Mouse (Mus musculus): ENCODE data around the gene Tssk2. TPM values are rescaled to one million over a fixed set of nuclear protein-coding genes. Genes with fewer than 3 reads are reported as not detected.

The Tssk2 gene
- total RNA-seq (2015; ENCODE audit: low replicate concordance) (not detected in 2 replicates), total RNA-seq (2017; ENCODE audit: low replicate concordance) (not detected in 2 replicates)

- ATAC-seq (replicated peaks; ENCODE audit: low FRiP score, poor library complexity, severe bottlenecking): no peak
These were observed at the start of gene Tssk2, which contains the start of gene Dgcr2 for GRCm38 (mm10) chr16:17898462-17898861. Gene Tssk2, plus strand, starts transcription at chr16:17898637. Gene Dgcr2, minus strand, starts transcription at chr16:17898562.

- peak; percentile 59; the same call in 1 of the 2 replicates for ATAC-seq (replicated peaks; ENCODE audit: low FRiP score, poor library complexity, severe bottlenecking)
These were observed 49.5 kb upstream of the Tssk2 start for GRCm38 (mm10) chr16:17848928-17849327.

GRCm38 (mm10) chr16:17849486-17849885 is 49.0 kb upstream of the Tssk2 start:
- ATAC-seq (replicated peaks; ENCODE audit: low FRiP score, poor library complexity, severe bottlenecking): no peak

- ATAC-seq (replicated peaks; ENCODE audit: low FRiP score, poor library complexity, severe bottlenecking): no peak
These were observed 47.1 kb upstream of the Tssk2 start for GRCm38 (mm10) chr16:17851331-17851730.

GRCm38 (mm10) chr16:17851860-17852259 is 46.6 kb upstream of the Tssk2 start:
- no peak for ATAC-seq (replicated peaks; ENCODE audit: low FRiP score, poor library complexity, severe bottlenecking)

- ATAC-seq (replicated peaks; ENCODE audit: low FRiP score, poor library complexity, severe bottlenecking): no peak
These were observed 45.2 kb upstream of the Tssk2 start for GRCm38 (mm10) chr16:17853263-17853662.

GRCm38 (mm10) chr16:17857157-17857556 is 41.3 kb upstream of the Tssk2 start:
- no peak for ATAC-seq (replicated peaks; ENCODE audit: low FRiP score, poor library complexity, severe bottlenecking)

- no peak for ATAC-seq (replicated peaks; ENCODE audit: low FRiP score, poor library complexity, severe bottlenecking)
These were observed 39.8 kb upstream of the Tssk2 start for GRCm38 (mm10) chr16:17858592-17858991.

- no peak for ATAC-seq (replicated peaks; ENCODE audit: low FRiP score, poor library complexity, severe bottlenecking)
These were observed 33.1 kb upstream of the Tssk2 start for GRCm38 (mm10) chr16:17865293-17865692.

GRCm38 (mm10) chr16:17865770-17866169 is 32.7 kb upstream of the Tssk2 start:
- ATAC-seq (replicated peaks; ENCODE audit: low FRiP score, poor library complexity, severe bottlenecking): no peak

GRCm38 (mm10) chr16:17871248-17871647 is 27.2 kb upstream of the Tssk2 start:
- no peak for ATAC-seq (replicated peaks; ENCODE audit: low FRiP score, poor library complexity, severe bottlenecking)

GRCm38 (mm10) chr16:17872995-17873394 is 25.4 kb upstream of the Tssk2 start:
- ATAC-seq (replicated peaks; ENCODE audit: low FRiP score, poor library complexity, severe bottlenecking): 0 out of 2 replicates have a peak, but pooled peaks have one; percentile 15

GRCm38 (mm10) chr16:17875174-17875573 is 23.3 kb upstream of the Tssk2 start:
- ATAC-seq (replicated peaks; ENCODE audit: low FRiP score, poor library complexity, severe bottlenecking): no peak

GRCm38 (mm10) chr16:17876096-17876495 is 22.3 kb upstream of the Tssk2 start:
- no peak for ATAC-seq (replicated peaks; ENCODE audit: low FRiP score, poor library complexity, severe bottlenecking)

GRCm38 (mm10) chr16:17879571-17879970 is 18.9 kb upstream of the Tssk2 start:
- no peak for ATAC-seq (replicated peaks; ENCODE audit: low FRiP score, poor library complexity, severe bottlenecking)

- ATAC-seq (replicated peaks; ENCODE audit: low FRiP score, poor library complexity, severe bottlenecking): no peak
These were observed 16.2 kb upstream of the Tssk2 start for GRCm38 (mm10) chr16:17882196-17882595.

GRCm38 (mm10) chr16:17884116-17884515 is 14.3 kb upstream of the Tssk2 start:
- no peak for ATAC-seq (replicated peaks; ENCODE audit: low FRiP score, poor library complexity, severe bottlenecking)

- no peak for ATAC-seq (replicated peaks; ENCODE audit: low FRiP score, poor library complexity, severe bottlenecking)
These were observed 8.6 kb upstream of the Tssk2 start for GRCm38 (mm10) chr16:17889689-17890341.

GRCm38 (mm10) chr16:17890342-17890727 is 8.1 kb upstream of the Tssk2 start:
- no peak for ATAC-seq (replicated peaks; ENCODE audit: low FRiP score, poor library complexity, severe bottlenecking)

GRCm38 (mm10) chr16:17890917-17891566 is 7.4 kb upstream of the Tssk2 start:
- ATAC-seq (replicated peaks; ENCODE audit: low FRiP score, poor library complexity, severe bottlenecking): peak; percentile 83

- peak; percentile 86 for ATAC-seq (replicated peaks; ENCODE audit: low FRiP score, poor library complexity, severe bottlenecking)
These were observed 6.9 kb upstream of the Tssk2 start, which contains the start of gene Gm20518 for GRCm38 (mm10) chr16:17891567-17891959. Gene Gm20518, minus strand, starts transcription at chr16:17891671.
